Mouse (Mus musculus) CH12.LX (cell line): ENCODE results near the gene Plvap. TPM values are rescaled to one million over a fixed set of nuclear protein-coding genes. Genes with fewer than 3 reads are reported as not detected.

ENCODE experiments used
- DNase-seq: peaks from one replicate; pipeline ENCODE4 v3.0.0-alpha.2; 2013; ENCODE audit errors: extremely low read depth
- H3K27ac ChIP-seq: 2 replicates; pipeline ENCODE4 v1.5.1; 2012; ENCODE audit warnings: low read depth, mild to moderate bottlenecking, control low read depth, moderate library complexity; ENCODE audit not compliant: insufficient read depth
- H3K27me3 ChIP-seq: replicated peaks from 2 replicates; pipeline ENCODE3; 2012; ENCODE audit warnings: inconsistent platforms
- H3K36me3 ChIP-seq, 2 experiments: replicated peaks in 1 of 2; 2 replicates each; pipeline versions ENCODE3 to v1.6.1; 2012; ENCODE audit warnings: inconsistent platforms in 1 of 2, low read length in 1 of 2, mild to moderate bottlenecking in 1 of 2, mixed read lengths in 1 of 2, moderate library complexity in 1 of 2; ENCODE audit not compliant: control insufficient read depth in 1 of 2, insufficient read depth in 1 of 2
- H3K4me1 ChIP-seq, 2 experiments: 2 replicates each; pipeline ENCODE4 v1.6.1; 2012; ENCODE audit warnings: inconsistent platforms in 1 of 2, moderate library complexity in 1 of 2; ENCODE audit not compliant: insufficient read depth in 2 of 2, control insufficient read depth in 1 of 2
- H3K4me2 ChIP-seq: 2 replicates; pipeline ENCODE4 v1.6.1; 2012; ENCODE audit warnings: low read depth, mild to moderate bottlenecking, control low read depth; ENCODE audit not compliant: poor library complexity, insufficient read depth, severe bottlenecking
- H3K4me3 ChIP-seq, 3 experiments: fragments of 150-350 bp in 1 of 3; sonication (generic) in 1 of 3; replicated peaks in 1 of 3; 2 replicates each; pipeline versions ENCODE3 to v1.5.1; 2011 to 2012; ENCODE audit warnings: low read depth in 2 of 3, low read length in 2 of 3, mild to moderate bottlenecking in 2 of 3, moderate library complexity in 2 of 3, control low read depth in 1 of 3, improper control_type of control experiment in 1 of 3, inconsistent platforms in 1 of 3, mixed read lengths in 1 of 3; ENCODE audit not compliant: poor library complexity in 1 of 3
- H3K79me2 ChIP-seq: replicated peaks from 2 replicates; pipeline ENCODE4 v1.6.1; 2012; ENCODE audit warnings: mild to moderate bottlenecking, moderate library complexity; ENCODE audit not compliant: control insufficient read depth, poor library complexity, insufficient read depth, severe bottlenecking; ENCODE audit errors: extremely low read depth
- H3K9ac ChIP-seq: 2 replicates; pipeline ENCODE4 v1.6.1; 2012; ENCODE audit warnings: low read depth, mild to moderate bottlenecking, control low read depth, moderate library complexity; ENCODE audit not compliant: insufficient read depth
- H3K9me3 ChIP-seq: replicated peaks from 2 replicates; pipeline ENCODE3; 2012; ENCODE audit warnings: low read length, inconsistent platforms, mixed read lengths
- BHLHE40 ChIP-seq: IDR thresholded peaks from 2 replicates; pipeline ENCODE4 v1.6.1; 2011; ENCODE audit warnings: mild to moderate bottlenecking, low read depth, low read length, improper control_type of control experiment
- CHD1 ChIP-seq: IDR thresholded peaks from 2 replicates; pipeline ENCODE4 v1.6.1; 2012; ENCODE audit warnings: low read depth, low read length, improper control_type of control experiment, inconsistent platforms
- CHD2 ChIP-seq: IDR thresholded peaks from 2 replicates; pipeline ENCODE4 v1.6.1; 2011; ENCODE audit warnings: low read length, improper control_type of control experiment
- CTCF ChIP-seq, 2 experiments: IDR thresholded peaks in 1 of 2; conservative IDR thresholded peaks in 1 of 2; 2 replicates each; pipeline ENCODE4 v1.5.1; 2011 to 2012; ENCODE audit warnings: low read depth in 2 of 2, low read length in 2 of 2, improper control_type of control experiment in 1 of 2, inconsistent platforms in 1 of 2, mild to moderate bottlenecking in 1 of 2, moderate library complexity in 1 of 2
- E2F4 ChIP-seq: IDR thresholded peaks from 2 replicates; pipeline ENCODE4 v1.6.1; 2011; ENCODE audit warnings: low read depth, low read length, improper control_type of control experiment; ENCODE audit not compliant: insufficient replicate concordance
- ELF1 ChIP-seq: IDR thresholded peaks from 2 replicates; pipeline ENCODE4 v1.6.1; 2014; ENCODE audit warnings: low read depth, mild to moderate bottlenecking, inconsistent platforms, low read length, improper control_type of control experiment
- ETS1 ChIP-seq: conservative IDR thresholded peaks from 2 replicates; pipeline ENCODE4 v1.6.1; 2012; ENCODE audit warnings: low read depth, mild to moderate bottlenecking, inconsistent platforms, low read length, improper control_type of control experiment, moderate library complexity
- GABPA ChIP-seq: IDR thresholded peaks from 2 replicates; pipeline ENCODE4 v1.6.1; 2012; ENCODE audit warnings: low read depth, low read length, improper control_type of control experiment, inconsistent platforms; ENCODE audit not compliant: insufficient replicate concordance
- HCFC1 ChIP-seq: IDR thresholded peaks from 2 replicates; pipeline ENCODE4 v1.6.1; 2012; ENCODE audit warnings: low read depth, mild to moderate bottlenecking, inconsistent platforms, low read length, improper control_type of control experiment
- IRF4 ChIP-seq: IDR thresholded peaks from 2 replicates; pipeline ENCODE4 v1.6.1; 2014; ENCODE audit warnings: low read depth, mild to moderate bottlenecking, inconsistent platforms, low read length, improper control_type of control experiment
- JUND ChIP-seq: conservative IDR thresholded peaks from 2 replicates; pipeline ENCODE4 v1.6.1; 2011; ENCODE audit warnings: low read depth, low read length, improper control_type of control experiment
- MAFK ChIP-seq: IDR thresholded peaks from 2 replicates; pipeline ENCODE4 v1.6.1; 2011; ENCODE audit warnings: low read length, improper control_type of control experiment; ENCODE audit not compliant: insufficient replicate concordance
- MAX ChIP-seq: IDR thresholded peaks from 2 replicates; pipeline ENCODE4 v1.6.1; 2011; ENCODE audit warnings: low read length, improper control_type of control experiment
- MAZ ChIP-seq: IDR thresholded peaks from 2 replicates; pipeline ENCODE4 v1.6.1; 2012; ENCODE audit warnings: low read depth, mild to moderate bottlenecking, inconsistent platforms, low read length, improper control_type of control experiment, moderate library complexity
- MEF2A ChIP-seq: IDR thresholded peaks from 2 replicates; pipeline ENCODE4 v1.6.1; 2014; ENCODE audit warnings: low read depth, mild to moderate bottlenecking, inconsistent platforms, low read length, improper control_type of control experiment, borderline replicate concordance
- MXI1 ChIP-seq: IDR thresholded peaks from 2 replicates; pipeline ENCODE4 v1.6.1; 2011; ENCODE audit warnings: mild to moderate bottlenecking, low read depth, low read length, improper control_type of control experiment
- MYC ChIP-seq: IDR thresholded peaks from 2 replicates; pipeline ENCODE4 v1.6.1; 2011; ENCODE audit warnings: low read depth, mild to moderate bottlenecking, improper control_type of control experiment, low read length
- NELFE ChIP-seq: IDR thresholded peaks from 2 replicates; pipeline ENCODE4 v1.6.1; 2011; ENCODE audit warnings: low read depth, low read length, improper control_type of control experiment
- NRF1 ChIP-seq: IDR thresholded peaks from 2 replicates; pipeline ENCODE4 v1.6.1; 2014; ENCODE audit warnings: low read depth, mild to moderate bottlenecking, inconsistent platforms, low read length, improper control_type of control experiment, moderate library complexity
- PAX5 ChIP-seq: IDR thresholded peaks from 2 replicates; pipeline ENCODE4 v1.6.1; 2012; ENCODE audit warnings: low read length, inconsistent platforms, mixed read lengths
- POLR2AphosphoS2 ChIP-seq: IDR thresholded peaks from 2 replicates; pipeline ENCODE4 v1.6.1; 2011; ENCODE audit warnings: low read depth, low read length, improper control_type of control experiment
- RAD21 ChIP-seq: IDR thresholded peaks from 2 replicates; pipeline ENCODE4 v1.6.1; 2011; ENCODE audit warnings: low read depth, mild to moderate bottlenecking, low read length, improper control_type of control experiment, moderate library complexity
- RCOR1 ChIP-seq: conservative IDR thresholded peaks from 2 replicates; pipeline ENCODE4 v1.6.1; 2012; ENCODE audit warnings: low read depth, mild to moderate bottlenecking, inconsistent platforms, low read length, improper control_type of control experiment
- SIN3A ChIP-seq: IDR thresholded peaks from 2 replicates; pipeline ENCODE4 v1.6.1; 2012; ENCODE audit warnings: low read length, improper control_type of control experiment, inconsistent platforms
- SMC3 ChIP-seq: IDR thresholded peaks from 2 replicates; pipeline ENCODE4 v1.6.1; 2011; ENCODE audit warnings: low read depth, low read length, improper control_type of control experiment
- TBP ChIP-seq: conservative IDR thresholded peaks from 2 replicates; pipeline ENCODE4 v1.6.1; 2011; ENCODE audit warnings: low read depth, low read length, improper control_type of control experiment
- TCF12 ChIP-seq: IDR thresholded peaks from 2 replicates; pipeline ENCODE4 v1.6.1; 2014; ENCODE audit warnings: low read depth, mild to moderate bottlenecking, inconsistent platforms, low read length, improper control_type of control experiment
- USF1 ChIP-seq: IDR thresholded peaks from 2 replicates; pipeline ENCODE4 v1.6.1; 2014; ENCODE audit warnings: low read depth, mild to moderate bottlenecking, inconsistent platforms, low read length, improper control_type of control experiment
- USF2 ChIP-seq: conservative IDR thresholded peaks from 2 replicates; pipeline ENCODE4 v1.6.1; 2011; ENCODE audit warnings: low read depth, low read length, improper control_type of control experiment
- ZC3H11A ChIP-seq: IDR thresholded peaks from 2 replicates; pipeline ENCODE4 v1.6.1; 2012; ENCODE audit warnings: low read depth, mild to moderate bottlenecking, inconsistent platforms, low read length, improper control_type of control experiment
- ZKSCAN1 ChIP-seq: IDR thresholded peaks from 2 replicates; pipeline ENCODE4 v1.6.1; 2012; ENCODE audit warnings: low read depth, inconsistent platforms, low read length, improper control_type of control experiment, borderline replicate concordance
- ZNF384 ChIP-seq: IDR thresholded peaks from 2 replicates; pipeline ENCODE4 v1.6.1; 2012; ENCODE audit warnings: low read depth, low read length, improper control_type of control experiment, inconsistent platforms
- dilution Hi-C: fragments of 300-500 bp; cut with MboI; formaldehyde crosslinking; loops from 2 replicates; pipeline ENCODE4 v1.14.3; 2020; ENCODE audit warnings: low sequenced_read_pairs; ENCODE audit not compliant: extremely low pct_unique_long_range_greater_than_20kb, extremely low pct_ligation_motif_present
- in situ Hi-C: fragments of 300-500 bp; cut with MboI; formaldehyde crosslinking; loops from 3 replicates; pipeline ENCODE4 v1.14.3; 2019; ENCODE audit warnings: low sequenced_read_pairs, low pct_ligation_motif_present, low pct_unique_long_range_greater_than_20kb, mixed read lengths
- polyA plus RNA-seq: library from polyadenylated mRNA; unstranded; fragments of >175 nt; gene quantifications from 2 replicates; pipeline ENCODE4 v1.2.1, GENCODE M21; 2012; ENCODE audit warnings: low read depth; ENCODE audit not compliant: insufficient read length
- total RNA-seq, 2 experiments: library from RNA; depleted of rRNA; stranded (reverse); fragments of 300-350 nt in 1 of 2; fragments of >200 nt in 1 of 2; gene quantifications; 2 replicates each; pipeline ENCODE4 v1.2.3; 2012 to 2014

The Plvap gene
- total and polyA plus RNA-seq, 3 experiments = 0.04 to 0.27 TPM; not detected in 1

DNA sequence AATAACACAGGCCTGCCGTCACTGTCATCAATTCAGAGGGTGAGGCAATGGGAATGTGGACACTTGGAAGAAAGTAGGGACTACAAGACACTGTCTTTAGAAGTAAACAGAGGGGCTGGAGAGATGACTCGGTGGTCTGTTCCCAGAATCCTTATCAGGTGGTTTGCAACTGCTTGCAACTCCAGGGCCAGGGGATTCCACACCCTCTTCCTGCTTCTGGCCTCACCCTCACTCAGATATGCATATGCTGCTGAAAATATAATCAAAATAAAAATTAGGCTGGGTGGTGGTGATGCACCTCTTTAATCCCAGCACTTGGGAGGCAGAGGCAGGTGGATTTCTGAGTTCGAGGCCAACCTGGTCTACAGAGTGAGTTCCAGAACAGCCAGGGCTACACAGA lies 48.5 kb upstream of the Plvap start:
- no peak overlapping the region for H3K4me3 ChIP-seq
- no peak for TF ChIP-seq SIN3A
- H3K9me3 ChIP-seq = peaks cover 13% of the 10 kb centered on the region
- peaks cover 10 to 20% of the 10 kb centered on the region in 2 experiments for H3K4me1 ChIP-seq
- in situ Hi-C loops (loop anchor here (5.0 kb wide), 1 partner anchor 72 kb away; no protein-coding TSS in a partner anchor), dilution Hi-C loops (no loop called here)
- no peak overlapping the region for H3K9ac ChIP-seq
- no peaks in the 10 kb centered on the region for H3K36me3 ChIP-seq
- H3K27ac ChIP-seq = no peak overlapping the region
- H3K4me2 ChIP-seq = no peak overlapping the region
- H3K27me3 ChIP-seq = peaks cover 20% of the 10 kb centered on the region
- DNase-seq = no peak
- no peaks in the 10 kb centered on the region for H3K79me2 ChIP-seq

DNA sequence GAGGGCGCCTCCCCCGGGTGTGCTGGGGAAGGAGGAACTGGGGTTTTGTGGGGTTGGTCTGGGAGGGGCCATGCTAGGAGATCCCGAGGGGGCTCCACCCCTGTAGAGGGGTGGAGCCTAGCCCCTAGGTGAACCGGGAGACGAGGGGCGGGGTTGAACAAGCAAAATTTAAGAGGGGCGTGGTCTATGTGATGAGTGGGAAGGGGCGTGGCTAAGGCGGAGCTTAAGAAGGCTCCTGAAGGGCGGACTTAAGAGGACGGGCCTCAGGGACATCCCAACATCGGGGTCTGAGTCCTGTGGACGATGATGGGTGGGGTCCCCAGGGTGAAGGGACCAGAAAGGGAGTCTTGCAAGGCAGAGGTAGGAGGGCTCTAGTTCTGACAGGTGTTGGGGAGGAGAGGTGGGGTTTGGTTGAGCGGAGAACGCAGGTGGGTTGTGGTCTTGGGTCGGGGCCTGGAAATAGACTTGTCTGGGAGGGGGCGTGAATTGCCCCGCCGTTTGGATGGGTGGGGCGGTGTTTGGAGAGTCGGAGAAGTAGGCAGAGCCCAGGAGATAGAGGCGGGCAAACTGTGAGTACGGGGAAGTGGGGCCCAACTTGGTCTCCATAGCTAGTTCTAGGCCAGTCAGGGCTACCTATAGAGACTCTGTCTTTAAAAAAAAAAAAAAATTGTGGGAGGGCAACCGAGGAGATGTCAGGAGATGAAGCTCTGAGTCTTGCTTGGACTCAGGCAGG lies 47.6 kb upstream of the Plvap start:
- H3K27ac ChIP-seq = no peak overlapping the region
- peak overlapping the region; percentile 47 for H3K9ac ChIP-seq
- dilution Hi-C loops (no loop called here), in situ Hi-C loops (no loop called here)
- H3K9me3 ChIP-seq = peaks cover 4% of the 10 kb centered on the region
- peaks cover 15 to 20% of the 10 kb centered on the region in 2 experiments for H3K4me1 ChIP-seq
- DNase-seq = peak; percentile 80
- H3K79me2 ChIP-seq = no peaks in the 10 kb centered on the region
- no peaks in the 10 kb centered on the region for H3K36me3 ChIP-seq
- peak overlapping the region; percentile 64 for H3K4me2 ChIP-seq
- peaks cover 20% of the 10 kb centered on the region for H3K27me3 ChIP-seq
- H3K4me3 ChIP-seq = peak overlapping the region; percentile 28 to 67 (median 59)
- no peak for TF ChIP-seq JUND
- TF ChIP-seq SIN3A = 0 out of 2 replicates have a peak, but pooled peaks have one; percentile 69
- TF ChIP-seq NRF1 = no peak
- no peak for TF ChIP-seq MEF2A
- no peak for TF ChIP-seq MAX
- TF ChIP-seq TCF12 = peak; percentile 44; the same call in 1 of the 2 replicates
- TF ChIP-seq SMC3 = peak; percentile 13
- no peak for TF ChIP-seq NELFE
- TF ChIP-seq PAX5 = no peak
- no peak for TF ChIP-seq ZKSCAN1
- peak; percentile 18; the same call in 1 of the 2 replicates for TF ChIP-seq MAZ
- no peak for TF ChIP-seq CHD1
- TF ChIP-seq TBP = 0 out of 2 replicates have a peak, but pooled peaks have one; percentile 49
- TF ChIP-seq CTCF (conservative IDR thresholded peaks at IDR 0.05 in 1 of 2, IDR thresholded peaks at IDR 0.05 in 1 of 2; ENCODE audit: low read depth in 2 of 2, low read length in 2 of 2) = no peak
- no peak for TF ChIP-seq CHD2
- no peak for TF ChIP-seq ZC3H11A
- TF ChIP-seq RCOR1 = no peak
- no peak for TF ChIP-seq BHLHE40
- no peak for TF ChIP-seq ETS1
- TF ChIP-seq MAFK = no peak
- no peak for TF ChIP-seq MXI1
- TF ChIP-seq IRF4 = peak; percentile 57
- no peak for TF ChIP-seq ZNF384
- TF ChIP-seq HCFC1 = peak; percentile 31; the same call in 1 of the 2 replicates
- TF ChIP-seq RAD21 = no peak; the same call in 1 of the 2 replicates
- no peak for TF ChIP-seq USF1
- TF ChIP-seq E2F4 = no peak
- TF ChIP-seq MYC = no peak
- no peak for TF ChIP-seq GABPA
- no peak for TF ChIP-seq POLR2AphosphoS2
- TF ChIP-seq ELF1 = peak; percentile 25
- TF ChIP-seq USF2 = no peak
